Mouse (Mus musculus): ENCODE measurements around the gene H2-D1. TPM values are rescaled to one million over a fixed set of nuclear protein-coding genes. Genes with fewer than 3 reads are reported as not detected.

H2-D1 gene
- polyA plus RNA-seq, 1 experiment = 174 TPM

- Histone ChIP-seq H3K27me3 (ENCODE audit: control insufficient read depth, insufficient read depth, low read length) (no peaks in the 10 kb centered on the region), H3K27ac (ENCODE audit: insufficient read depth, low read length) (peak within 1 kb of the TSS; percentile 82), H3K4me1 (ENCODE audit: control insufficient read depth, insufficient read depth, low read length) (peaks cover 11% of the 10 kb centered on the region; the same call in 1 of the 2 replicates), H3K4me3 (replicated peaks; ENCODE audit: insufficient read depth, low read depth, low read length) (peak within 1 kb of the TSS; percentile 83)
- under 1% methylated on average over 35 of the region's 35 CpGs for WGBS
- peak; percentile 91 to 94 for DNase-seq
- TF ChIP-seq CTCF (IDR thresholded peaks at IDR 0.05; ENCODE audit: borderline replicate concordance, insufficient read depth, low read depth, low read length) = 0 out of 2 replicates have a peak, but pooled peaks have one; percentile 7
- peak; percentile 76; the same call in 1 of the 2 replicates for TF ChIP-seq POLR2A (IDR thresholded peaks at IDR 0.05; ENCODE audit: borderline replicate concordance, insufficient read depth, low read length)
Measured at GRCm38 (mm10) chr17:35235614-35236389, 26.7 kb upstream of the H2-D1 start, which contains the start of gene Nfkbil1. Gene Nfkbil1, minus strand, starts transcription at chr17:35235792.

GRCm38 (mm10) chr17:35236390-35236746, 26.2 kb upstream of the H2-D1 start:
- TF ChIP-seq CTCF (IDR thresholded peaks at IDR 0.05; ENCODE audit: borderline replicate concordance, insufficient read depth, low read depth, low read length) (peak; percentile 90), POLR2A (IDR thresholded peaks at IDR 0.05; ENCODE audit: borderline replicate concordance, insufficient read depth, low read length) (peak; percentile 49; the same call in 1 of the 2 replicates)
- WGBS = 1% methylated on average over 18 of the region's 18 CpGs
- Histone ChIP-seq H3K27me3 (ENCODE audit: control insufficient read depth, insufficient read depth, low read length) (no peaks in the 10 kb centered on the region), H3K4me1 (ENCODE audit: control insufficient read depth, insufficient read depth, low read length) (peaks cover 11% of the 10 kb centered on the region; the same call in 1 of the 2 replicates), H3K27ac (ENCODE audit: insufficient read depth, low read length) (peak overlapping the region; percentile 82), H3K4me3 (replicated peaks; ENCODE audit: insufficient read depth, low read depth, low read length) (peak overlapping the region; percentile 83)
- DNase-seq = peak; percentile 97 to 100

- 9% methylated on average over 9 of the region's 9 CpGs for WGBS
- H3K4me3 ChIP-seq (replicated peaks; ENCODE audit: insufficient read depth, low read depth, low read length) = peak overlapping the region; percentile 83
- peak; percentile 36; the same call in 1 of the 2 replicates for TF ChIP-seq POLR2A (IDR thresholded peaks at IDR 0.05; ENCODE audit: borderline replicate concordance, insufficient read depth, low read length)
- no peak for TF ChIP-seq CTCF (IDR thresholded peaks at IDR 0.05; ENCODE audit: borderline replicate concordance, insufficient read depth, low read depth, low read length)
Measured at GRCm38 (mm10) chr17:35236996-35237395, 25.5 kb upstream of the H2-D1 start.

GRCm38 (mm10) chr17:35237504-35237903, 25.0 kb upstream of the H2-D1 start:
- 82% methylated on average over 12 of the region's 12 CpGs for WGBS
- no peaks in the 10 kb centered on the region for H3K27me3 ChIP-seq (ENCODE audit: control insufficient read depth, insufficient read depth, low read length)
- TF ChIP-seq POLR2A (IDR thresholded peaks at IDR 0.05; ENCODE audit: borderline replicate concordance, insufficient read depth, low read length) (no peak), CTCF (IDR thresholded peaks at IDR 0.05; ENCODE audit: borderline replicate concordance, insufficient read depth, low read depth, low read length) (no peak)
- no peak for DNase-seq
- peak overlapping the region; percentile 83 for H3K4me3 ChIP-seq (replicated peaks; ENCODE audit: insufficient read depth, low read depth, low read length)
- H3K4me1 ChIP-seq (ENCODE audit: control insufficient read depth, insufficient read depth, low read length) = peaks cover 8% of the 10 kb centered on the region; the same call in 1 of the 2 replicates
- peak overlapping the region; percentile 82 for H3K27ac ChIP-seq (ENCODE audit: insufficient read depth, low read length)

More at GRCm38 (mm10) chr17:35236996-35237395, 25.5 kb upstream of the H2-D1 start:
- Histone ChIP-seq H3K4me1 (ENCODE audit: control insufficient read depth, insufficient read depth, low read length) (peaks cover 8% of the 10 kb centered on the region; the same call in 1 of the 2 replicates), H3K27ac (ENCODE audit: insufficient read depth, low read length) (peak overlapping the region; percentile 82), H3K27me3 (ENCODE audit: control insufficient read depth, insufficient read depth, low read length) (no peaks in the 10 kb centered on the region)
- peak; percentile 60 to 66 for DNase-seq

GRCm38 (mm10) chr17:35239700-35240099, 22.8 kb upstream of the H2-D1 start:
- WGBS = 83% methylated on average over 5 of the region's 5 CpGs
- Histone ChIP-seq H3K4me1 (ENCODE audit: control insufficient read depth, insufficient read depth, low read length) (peaks cover 17% of the 10 kb centered on the region), H3K27ac (ENCODE audit: insufficient read depth, low read length) (no peak overlapping the region), H3K4me3 (replicated peaks; ENCODE audit: insufficient read depth, low read depth, low read length) (no peak overlapping the region), H3K27me3 (ENCODE audit: control insufficient read depth, insufficient read depth, low read length) (no peaks in the 10 kb centered on the region)
- no peak for TF ChIP-seq POLR2A (IDR thresholded peaks at IDR 0.05; ENCODE audit: borderline replicate concordance, insufficient read depth, low read length)
- TF ChIP-seq CTCF (IDR thresholded peaks at IDR 0.05; ENCODE audit: borderline replicate concordance, insufficient read depth, low read depth, low read length) = no peak
- DNase-seq = no peak

- Histone ChIP-seq H3K4me3 (replicated peaks; ENCODE audit: insufficient read depth, low read depth, low read length) (peak overlapping the region; percentile 64), H3K27me3 (ENCODE audit: control insufficient read depth, insufficient read depth, low read length) (no peaks in the 10 kb centered on the region), H3K4me1 (ENCODE audit: control insufficient read depth, insufficient read depth, low read length) (peaks cover 18% of the 10 kb centered on the region), H3K27ac (ENCODE audit: insufficient read depth, low read length) (peak overlapping the region; percentile 91)
- peak; percentile 53 to 62 for DNase-seq
- TF ChIP-seq CTCF (IDR thresholded peaks at IDR 0.05; ENCODE audit: borderline replicate concordance, insufficient read depth, low read depth, low read length) (no peak), POLR2A (IDR thresholded peaks at IDR 0.05; ENCODE audit: borderline replicate concordance, insufficient read depth, low read length) (no peak)
- WGBS = 11% methylated on average over 12 of the region's 12 CpGs
Measured at GRCm38 (mm10) chr17:35240384-35241304, 21.9 kb upstream of the H2-D1 start.

- H3K4me1 ChIP-seq (ENCODE audit: control insufficient read depth, insufficient read depth, low read length) = peaks cover 26% of the 10 kb centered on the region
Measured at GRCm38 (mm10) chr17:35241305-35242014, 21.1 kb upstream of the H2-D1 start, which contains the start of gene Ddx39b. Gene Ddx39b, plus strand, starts transcription at chr17:35241746.

More at GRCm38 (mm10) chr17:35241305-35242014, 21.1 kb upstream of the H2-D1 start, which contains the start of gene Ddx39b:
- peak within 1 kb of the TSS; percentile 91 for H3K27ac ChIP-seq (ENCODE audit: insufficient read depth, low read length)
- TF ChIP-seq POLR2A (IDR thresholded peaks at IDR 0.05; ENCODE audit: borderline replicate concordance, insufficient read depth, low read length) (peak; percentile 79), CTCF (IDR thresholded peaks at IDR 0.05; ENCODE audit: borderline replicate concordance, insufficient read depth, low read depth, low read length) (no peak)
- peak; percentile 96 to 97 for DNase-seq
- no peaks in the 10 kb centered on the region for H3K27me3 ChIP-seq (ENCODE audit: control insufficient read depth, insufficient read depth, low read length)
- under 1% methylated on average over 69 of the region's 69 CpGs for WGBS
- H3K4me3 ChIP-seq (replicated peaks; ENCODE audit: insufficient read depth, low read depth, low read length) = peak within 1 kb of the TSS; percentile 77

Measured in cerebellum, adult 2 months (tissue).